Mouse (Mus musculus) liver, embryonic 16.5 days (tissue): ENCODE measurements around the gene Chn1. TPM values are rescaled to one million over a fixed set of nuclear protein-coding genes. Genes with fewer than 3 reads are reported as not detected.

Experiments
- ATAC-seq: fragments of 200-750 bp; cut with Nextera tagmentation; 2 replicates; pipeline ENCODE4 v1.8.0; 2017; ENCODE audit warnings: low read depth, mild to moderate bottlenecking, moderate number of reproducible peaks, moderate library complexity
- H3K27ac ChIP-seq: fragments of 300-500 bp; sonication (generic); 2 replicates; pipeline ENCODE4 v1.5.1; 2014; ENCODE audit warnings: mild to moderate bottlenecking, low read length
- H3K27me3 ChIP-seq: fragments of 300-500 bp; sonication (generic); 2 replicates; pipeline ENCODE4 v1.6.1; 2014; ENCODE audit warnings: low read depth, low read length, mixed read lengths; ENCODE audit not compliant: control insufficient read depth, insufficient read depth
- H3K36me3 ChIP-seq: fragments of 300-500 bp; sonication (generic); 2 replicates; pipeline ENCODE4 v1.6.1; 2014; ENCODE audit warnings: mild to moderate bottlenecking; ENCODE audit not compliant: control insufficient read depth, insufficient read depth
- H3K4me1 ChIP-seq: fragments of 300-500 bp; sonication (generic); 2 replicates; pipeline ENCODE4 v1.6.1; 2014; ENCODE audit warnings: low read depth, low read length, mixed read lengths; ENCODE audit not compliant: control insufficient read depth
- H3K4me2 ChIP-seq: fragments of 300-500 bp; sonication (generic); 2 replicates; pipeline ENCODE4 v1.6.1; 2014; ENCODE audit warnings: low read depth, low read length, mixed read lengths
- H3K4me3 ChIP-seq: fragments of 300-500 bp; sonication (generic); 2 replicates; pipeline ENCODE4 v1.5.1; 2014; ENCODE audit warnings: low read depth, mild to moderate bottlenecking, low read length
- H3K9ac ChIP-seq: fragments of 300-500 bp; sonication (generic); 2 replicates; pipeline ENCODE4 v1.6.1; 2014; ENCODE audit warnings: low read depth, low read length
- H3K9me3 ChIP-seq: fragments of 300-500 bp; sonication (generic); replicated peaks from 2 replicates; pipeline ENCODE4 v1.6.1; 2016; ENCODE audit warnings: low read length; ENCODE audit not compliant: control insufficient read depth
- whole genome bisulfite sequencing: fragments of 180-500 bp; shearing (Covaris S2); extraction: QIAGEN DNeasy Blood & Tissue Kit; methylation state at CpG from one replicate; pipeline ENCODE4 v1.1.7; 2014; ENCODE audit not compliant: insufficient replicate concordance; 5-methylcytosine and 5-hydroxymethylcytosine counted together
- polyA plus RNA-seq: library from polyadenylated mRNA; unstranded; fragments of >200 nt; fragmentation: Nextera tagmentation; extraction: Ambion mirVana; gene quantifications from 2 replicates; pipeline ENCODE4 v1.2.1, GENCODE M21; 2015

Gene Chn1
- polyA plus RNA-seq, 1 experiment from 2014 or later, result 0.33 TPM

- Histone ChIP-seq H3K36me3 (no peaks in the 10 kb centered on the region), H3K4me1 (no peaks in the 10 kb centered on the region), H3K27ac (no peak overlapping the region), H3K9ac (no peak overlapping the region), H3K9me3 (no peaks in the 10 kb centered on the region), H3K27me3 (no peaks in the 10 kb centered on the region), H3K4me3 (no peak overlapping the region), H3K4me2 (no peak overlapping the region)
- WGBS, result 65% methylated on average over 7 of the region's 7 CpGs
- ATAC-seq, result no peak
Observed at GRCm38 (mm10) chr2:73759899-73760298, 15.2 kb downstream of the Chn1 start.

GRCm38 (mm10) chr2:73759027-73759426, 16.1 kb downstream of the Chn1 start:
- Histone ChIP-seq H3K36me3 (no peaks in the 10 kb centered on the region), H3K9me3 (no peaks in the 10 kb centered on the region), H3K9ac (no peak overlapping the region), H3K4me1 (no peaks in the 10 kb centered on the region), H3K27ac (no peak overlapping the region), H3K27me3 (no peaks in the 10 kb centered on the region), H3K4me2 (no peak overlapping the region), H3K4me3 (no peak overlapping the region)
- 29% methylated on average over 5 of the region's 5 CpGs for WGBS
- no peak for ATAC-seq

- H3K4me2 ChIP-seq, result no peak overlapping the region
- no peak overlapping the region for H3K27ac ChIP-seq
- H3K4me1 ChIP-seq, result no peaks in the 10 kb centered on the region
- H3K9ac ChIP-seq, result no peak overlapping the region
- H3K36me3 ChIP-seq, result no peaks in the 10 kb centered on the region
- no peak overlapping the region for H3K4me3 ChIP-seq
- no peaks in the 10 kb centered on the region for H3K9me3 ChIP-seq
- no peaks in the 10 kb centered on the region for H3K27me3 ChIP-seq
- ATAC-seq, result no peak
- WGBS, result 48% methylated on average over 1 of the region's 1 CpGs
Observed at GRCm38 (mm10) chr2:73747297-73747696, 27.8 kb downstream of the Chn1 start.

GRCm38 (mm10) chr2:73746375-73746770, 28.8 kb downstream of the Chn1 start:
- Histone ChIP-seq H3K4me3 (no peak overlapping the region), H3K9me3 (no peaks in the 10 kb centered on the region), H3K27me3 (no peaks in the 10 kb centered on the region), H3K27ac (no peak overlapping the region), H3K36me3 (no peaks in the 10 kb centered on the region), H3K4me2 (no peak overlapping the region), H3K4me1 (no peaks in the 10 kb centered on the region), H3K9ac (no peak overlapping the region)
- WGBS, result 52% methylated on average over 1 of the region's 1 CpGs
- no peak for ATAC-seq

GRCm38 (mm10) chr2:73745647-73746374, 29.3 kb downstream of the Chn1 start:
- 37% methylated on average over 3 of the region's 3 CpGs for WGBS
- Histone ChIP-seq H3K9ac (no peak overlapping the region), H3K4me1 (no peaks in the 10 kb centered on the region), H3K4me2 (no peak overlapping the region), H3K27ac (no peak overlapping the region), H3K27me3 (no peaks in the 10 kb centered on the region), H3K4me3 (no peak overlapping the region), H3K9me3 (no peaks in the 10 kb centered on the region), H3K36me3 (no peaks in the 10 kb centered on the region)
- ATAC-seq, result no peak

- no peak overlapping the region for H3K4me3 ChIP-seq
- 65% methylated on average over 3 of the region's 3 CpGs for WGBS
- H3K4me1 ChIP-seq, result no peaks in the 10 kb centered on the region
- H3K36me3 ChIP-seq, result no peaks in the 10 kb centered on the region
- no peaks in the 10 kb centered on the region for H3K27me3 ChIP-seq
- ATAC-seq, result no peak
- H3K27ac ChIP-seq, result no peak overlapping the region
- H3K9ac ChIP-seq, result no peak overlapping the region
- H3K4me2 ChIP-seq, result no peak overlapping the region
- no peaks in the 10 kb centered on the region for H3K9me3 ChIP-seq
Observed at GRCm38 (mm10) chr2:73741286-73741685, 33.9 kb downstream of the Chn1 start.

GRCm38 (mm10) chr2:73727868-73728267, 47.3 kb downstream of the Chn1 start:
- Histone ChIP-seq H3K9ac (no peak overlapping the region), H3K4me3 (no peak overlapping the region), H3K27ac (no peak overlapping the region), H3K4me2 (no peak overlapping the region), H3K27me3 (no peaks in the 10 kb centered on the region), H3K4me1 (no peaks in the 10 kb centered on the region), H3K9me3 (no peaks in the 10 kb centered on the region), H3K36me3 (no peaks in the 10 kb centered on the region)
- ATAC-seq, result no peak
- WGBS, result 34% methylated on average over 2 of the region's 2 CpGs

GRCm38 (mm10) chr2:73724934-73725333, 50.2 kb downstream of the Chn1 start:
- Histone ChIP-seq H3K27me3 (no peaks in the 10 kb centered on the region), H3K36me3 (no peaks in the 10 kb centered on the region), H3K27ac (no peak overlapping the region), H3K4me3 (no peak overlapping the region), H3K4me2 (no peak overlapping the region), H3K9ac (no peak overlapping the region), H3K4me1 (no peaks in the 10 kb centered on the region), H3K9me3 (no peaks in the 10 kb centered on the region)
- WGBS, result 33% methylated on average over 3 of the region's 3 CpGs
- no peak for ATAC-seq

- Histone ChIP-seq H3K9ac (no peak overlapping the region), H3K9me3 (no peaks in the 10 kb centered on the region), H3K4me1 (no peaks in the 10 kb centered on the region), H3K4me2 (no peak overlapping the region), H3K27me3 (no peaks in the 10 kb centered on the region), H3K27ac (no peak overlapping the region), H3K4me3 (no peak overlapping the region), H3K36me3 (no peaks in the 10 kb centered on the region)
- ATAC-seq, result no peak
- WGBS, result 34% methylated on average over 4 of the region's 4 CpGs
Observed at GRCm38 (mm10) chr2:73721821-73722220, 53.3 kb downstream of the Chn1 start.
